Mouse (Mus musculus): Measurements from ENCODE around the gene Sptb. TPM values are rescaled to one million over a fixed set of nuclear protein-coding genes. Genes with fewer than 3 reads are reported as not detected.

Gene Sptb
- polyA plus RNA-seq, 1 experiment from 2014 or later = 1.6 TPM

- H3K4me2 ChIP-seq (ENCODE audit: low read length) = no peak overlapping the region
- H3K27me3 ChIP-seq (replicated peaks; ENCODE audit: control insufficient read depth, insufficient read depth, low read length) = no peaks in the 10 kb centered on the region
- H3K4me1 ChIP-seq (replicated peaks; ENCODE audit: control insufficient read depth, insufficient read depth, low read length) = peaks cover 4% of the 10 kb centered on the region; the same call in 1 of the 2 replicates
- H3K9me3 ChIP-seq (ENCODE audit: control insufficient read depth, low read length) = no peaks in the 10 kb centered on the region
- no peak overlapping the region for H3K4me3 ChIP-seq (ENCODE audit: low read depth, low read length)
- H3K36me3 ChIP-seq (ENCODE audit: control insufficient read depth, insufficient read depth, low read length) = no peaks in the 10 kb centered on the region
- H3K27ac ChIP-seq (ENCODE audit: low read depth) = no peak overlapping the region
- no peak overlapping the region for H3K9ac ChIP-seq (ENCODE audit: low read length)
- WGBS = 64% methylated on average over 7 of the region's 7 CpGs
- DNase-seq (ENCODE audit: low spot score) (no peak), ATAC-seq (replicated peaks; ENCODE audit: low FRiP score, low TSS enrichment, low read depth) (no peak)
These were observed 41.5 kb downstream of the Sptb start for GRCm38 (mm10) chr12:76668654-76669419.

- Histone ChIP-seq H3K4me3 (ENCODE audit: low read depth, low read length) (no peak overlapping the region), H3K9me3 (ENCODE audit: control insufficient read depth, low read length) (no peaks in the 10 kb centered on the region), H3K4me1 (replicated peaks; ENCODE audit: control insufficient read depth, insufficient read depth, low read length) (no peaks in the 10 kb centered on the region), H3K4me2 (ENCODE audit: low read length) (no peak overlapping the region), H3K27me3 (replicated peaks; ENCODE audit: control insufficient read depth, insufficient read depth, low read length) (no peaks in the 10 kb centered on the region), H3K36me3 (ENCODE audit: control insufficient read depth, insufficient read depth, low read length) (no peaks in the 10 kb centered on the region), H3K9ac (ENCODE audit: low read length) (no peak overlapping the region), H3K27ac (ENCODE audit: low read depth) (no peak overlapping the region)
- no peak for ATAC-seq (replicated peaks; ENCODE audit: low FRiP score, low TSS enrichment, low read depth)
- DNase-seq (ENCODE audit: low spot score) = no peak
- 52% methylated on average over 6 of the region's 6 CpGs for WGBS
These were observed 58.5 kb downstream of the Sptb start for GRCm38 (mm10) chr12:76651788-76652345.

DNA sequence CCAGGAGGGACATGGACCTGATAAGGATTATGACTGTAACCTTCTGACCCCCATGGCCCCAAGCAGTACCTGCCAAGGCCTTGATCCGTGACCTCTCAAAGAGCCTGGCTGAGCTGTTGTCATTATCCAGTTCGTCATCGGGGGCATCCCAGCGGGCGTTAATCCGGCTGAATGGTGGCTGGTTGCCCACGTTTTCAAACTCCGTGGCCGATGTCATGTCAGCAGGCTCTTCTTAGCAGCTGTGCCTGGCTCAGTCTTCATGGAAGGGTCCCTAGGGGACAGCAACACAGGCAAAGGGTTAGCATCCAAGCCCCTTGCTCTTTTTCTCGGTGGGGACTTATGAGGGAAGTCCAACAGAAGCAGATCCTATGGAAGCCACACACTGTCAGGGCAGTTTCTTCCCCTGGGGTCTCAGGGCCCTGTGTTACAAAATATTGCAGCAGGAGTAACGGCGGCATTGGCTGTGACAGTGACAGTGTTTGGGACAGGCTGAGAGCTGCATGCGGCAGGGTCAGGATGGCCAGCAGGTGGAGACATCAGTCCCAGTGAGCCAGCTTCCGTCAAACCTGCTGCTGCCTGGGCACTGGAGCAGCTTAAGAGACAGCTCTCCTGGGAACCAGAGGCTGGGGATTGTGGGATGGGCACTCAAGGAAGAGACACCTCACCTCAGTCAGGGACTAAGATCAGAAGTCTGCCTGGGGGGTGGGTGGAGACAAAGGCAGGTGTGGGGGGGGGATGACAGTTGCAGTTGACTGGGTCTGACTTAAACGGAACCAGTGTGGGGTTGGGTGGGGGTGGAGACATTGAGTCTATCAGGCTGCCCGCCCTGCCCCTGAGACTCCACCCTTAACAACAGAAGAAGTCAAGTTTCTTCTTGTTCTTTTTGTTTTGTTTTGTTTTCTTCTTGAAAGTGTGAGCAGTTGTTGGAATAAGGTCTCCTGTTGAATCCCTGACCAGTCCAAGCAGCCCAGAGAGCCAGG lies 60.3 kb downstream of the Sptb start:
- H3K27me3 ChIP-seq (replicated peaks; ENCODE audit: control insufficient read depth, insufficient read depth, low read length) = no peaks in the 10 kb centered on the region
- DNase-seq (ENCODE audit: low spot score) = peak; percentile 75
- H3K36me3 ChIP-seq (ENCODE audit: control insufficient read depth, insufficient read depth, low read length) = no peaks in the 10 kb centered on the region
- no peak overlapping the region for H3K27ac ChIP-seq (ENCODE audit: low read depth)
- WGBS = 62% methylated on average over 16 of the region's 16 CpGs
- no peak overlapping the region for H3K4me3 ChIP-seq (ENCODE audit: low read depth, low read length)
- no peak overlapping the region for H3K4me2 ChIP-seq (ENCODE audit: low read length)
- H3K9me3 ChIP-seq (ENCODE audit: control insufficient read depth, low read length) = no peaks in the 10 kb centered on the region
- no peak overlapping the region for H3K9ac ChIP-seq (ENCODE audit: low read length)
- no peak; the same call in 1 of the 2 replicates for ATAC-seq (replicated peaks; ENCODE audit: low FRiP score, low TSS enrichment, low read depth)
- peaks cover 11% of the 10 kb centered on the region for H3K4me1 ChIP-seq (replicated peaks; ENCODE audit: control insufficient read depth, insufficient read depth, low read length)

DNA sequence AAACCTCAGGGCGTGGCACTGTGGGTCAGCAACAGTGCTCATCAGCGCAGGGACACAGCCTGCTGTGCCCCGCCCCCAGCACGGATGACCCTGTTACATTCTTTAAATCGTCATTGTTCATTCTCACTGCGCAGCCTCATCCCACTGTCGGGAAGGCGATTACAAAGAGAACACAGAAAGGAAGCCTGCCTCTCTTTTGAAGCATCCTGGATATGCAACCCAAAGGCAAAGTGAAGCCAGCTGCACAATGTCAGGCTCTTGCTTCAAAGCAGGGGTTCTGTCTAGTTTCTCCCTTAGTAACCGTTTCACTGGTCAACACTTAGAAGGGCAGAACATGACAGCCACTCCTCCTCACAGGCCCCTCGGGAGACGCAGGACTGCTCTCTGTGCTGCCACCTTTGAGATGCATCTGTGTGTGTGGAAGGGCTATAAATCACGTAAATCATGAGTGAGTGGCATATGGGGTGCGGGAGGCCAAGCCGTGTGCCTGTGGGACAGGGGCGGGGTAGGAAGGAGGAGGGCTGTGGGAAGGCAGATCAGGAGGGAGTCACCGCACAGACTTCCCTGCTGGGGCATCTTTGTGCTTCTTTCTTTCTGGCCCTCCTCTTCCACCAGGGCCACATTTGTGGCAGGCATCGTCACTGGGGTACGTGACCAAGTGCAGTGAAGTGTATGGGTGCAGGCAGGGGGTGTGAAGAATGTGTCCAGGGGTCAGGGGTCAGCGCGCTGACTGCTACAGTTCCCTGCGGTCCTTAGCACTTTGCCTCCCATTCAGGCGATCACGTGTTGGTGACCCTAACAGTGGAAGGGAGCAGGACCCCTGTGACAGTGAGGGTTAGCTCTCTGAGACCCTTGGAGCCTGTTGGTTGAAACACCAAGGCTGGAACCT lies 64.9 kb downstream of the Sptb start:
- Histone ChIP-seq H3K4me2 (ENCODE audit: low read length) (peak overlapping the region; percentile 29), H3K4me3 (ENCODE audit: low read depth, low read length) (no peak overlapping the region), H3K27me3 (replicated peaks; ENCODE audit: control insufficient read depth, insufficient read depth, low read length) (no peaks in the 10 kb centered on the region), H3K27ac (ENCODE audit: low read depth) (peak overlapping the region; percentile 41; the same call in 1 of the 2 replicates), H3K4me1 (replicated peaks; ENCODE audit: control insufficient read depth, insufficient read depth, low read length) (peaks cover 13% of the 10 kb centered on the region), H3K9ac (ENCODE audit: low read length) (no peak overlapping the region), H3K9me3 (ENCODE audit: control insufficient read depth, low read length) (no peaks in the 10 kb centered on the region), H3K36me3 (ENCODE audit: control insufficient read depth, insufficient read depth, low read length) (no peaks in the 10 kb centered on the region)
- ATAC-seq (replicated peaks; ENCODE audit: low FRiP score, low TSS enrichment, low read depth) (peak; percentile 62), DNase-seq (ENCODE audit: low spot score) (peak; percentile 74)
- 23% methylated on average over 23 of the region's 23 CpGs for WGBS

DNA sequence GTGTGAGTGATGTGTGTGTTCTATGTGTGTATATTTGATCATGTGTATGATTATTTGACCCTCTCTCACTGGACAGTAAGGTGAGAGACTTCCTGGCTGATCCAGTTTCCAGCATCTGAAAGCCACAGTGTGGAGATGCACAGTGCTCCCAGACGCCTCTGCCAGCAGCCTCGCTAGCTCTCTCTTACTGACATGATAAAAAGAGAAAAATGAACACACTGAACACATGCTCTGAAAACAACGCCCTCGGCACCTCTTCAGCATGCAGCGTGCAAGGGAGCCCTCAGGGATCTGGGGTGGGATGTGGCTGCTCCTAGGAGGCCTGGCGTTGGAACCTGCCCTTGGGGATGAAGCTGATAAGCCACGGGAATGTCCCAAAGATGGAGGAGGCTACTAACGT lies 66.7 kb downstream of the Sptb start:
- Histone ChIP-seq H3K4me1 (replicated peaks; ENCODE audit: control insufficient read depth, insufficient read depth, low read length) (peaks cover 13% of the 10 kb centered on the region), H3K4me2 (ENCODE audit: low read length) (no peak overlapping the region), H3K36me3 (ENCODE audit: control insufficient read depth, insufficient read depth, low read length) (no peaks in the 10 kb centered on the region), H3K9me3 (ENCODE audit: control insufficient read depth, low read length) (no peaks in the 10 kb centered on the region), H3K9ac (ENCODE audit: low read length) (no peak overlapping the region), H3K4me3 (ENCODE audit: low read depth, low read length) (no peak overlapping the region), H3K27ac (ENCODE audit: low read depth) (no peak overlapping the region), H3K27me3 (replicated peaks; ENCODE audit: control insufficient read depth, insufficient read depth, low read length) (no peaks in the 10 kb centered on the region)
- 73% methylated on average over 8 of the region's 8 CpGs for WGBS
- ATAC-seq (replicated peaks; ENCODE audit: low FRiP score, low TSS enrichment, low read depth) (no peak), DNase-seq (ENCODE audit: low spot score) (no peak)

- no peak overlapping the region for H3K4me3 ChIP-seq (ENCODE audit: low read depth, low read length)
- no peaks in the 10 kb centered on the region for H3K9me3 ChIP-seq (ENCODE audit: control insufficient read depth, low read length)
- H3K4me1 ChIP-seq (replicated peaks; ENCODE audit: control insufficient read depth, insufficient read depth, low read length) = peaks cover 13% of the 10 kb centered on the region
- H3K9ac ChIP-seq (ENCODE audit: low read length) = no peak overlapping the region
- no peak overlapping the region for H3K27ac ChIP-seq (ENCODE audit: low read depth)
- ATAC-seq (replicated peaks; ENCODE audit: low FRiP score, low TSS enrichment, low read depth) = no peak
- no peaks in the 10 kb centered on the region for H3K36me3 ChIP-seq (ENCODE audit: control insufficient read depth, insufficient read depth, low read length)
- WGBS = 70% methylated on average over 4 of the region's 4 CpGs
- H3K4me2 ChIP-seq (ENCODE audit: low read length) = no peak overlapping the region
- no peaks in the 10 kb centered on the region for H3K27me3 ChIP-seq (replicated peaks; ENCODE audit: control insufficient read depth, insufficient read depth, low read length)
- DNase-seq (ENCODE audit: low spot score) = no peak
These were observed 67.7 kb downstream of the Sptb start for GRCm38 (mm10) chr12:76642616-76643015.

- Histone ChIP-seq H3K4me3 (ENCODE audit: low read depth, low read length) (no peak overlapping the region), H3K27me3 (replicated peaks; ENCODE audit: control insufficient read depth, insufficient read depth, low read length) (no peaks in the 10 kb centered on the region), H3K9me3 (ENCODE audit: control insufficient read depth, low read length) (no peaks in the 10 kb centered on the region), H3K4me1 (replicated peaks; ENCODE audit: control insufficient read depth, insufficient read depth, low read length) (peaks cover 8% of the 10 kb centered on the region), H3K4me2 (ENCODE audit: low read length) (no peak overlapping the region), H3K9ac (ENCODE audit: low read length) (no peak overlapping the region), H3K27ac (ENCODE audit: low read depth) (no peak overlapping the region), H3K36me3 (ENCODE audit: control insufficient read depth, insufficient read depth, low read length) (no peaks in the 10 kb centered on the region)
- DNase-seq (ENCODE audit: low spot score) (no peak), ATAC-seq (replicated peaks; ENCODE audit: low FRiP score, low TSS enrichment, low read depth) (no peak)
- WGBS = 54% methylated on average over 8 of the region's 8 CpGs
These were observed 69.7 kb downstream of the Sptb start for GRCm38 (mm10) chr12:76640620-76641019.

Measured in intestine, embryonic 14.5 days (tissue).